Mouse (Mus musculus) forebrain, embryonic 13.5 days (tissue): ENCODE data around the gene Bcas3. TPM values are rescaled to one million over a fixed set of nuclear protein-coding genes. Genes with fewer than 3 reads are reported as not detected.

ENCODE experiments used
- ATAC-seq: fragments of 200-750 bp; cut with Nextera tagmentation; 2 replicates; pipeline ENCODE4 v1.8.0; 2017
- H3K27ac ChIP-seq: fragments of 300-500 bp; sonication (generic); 2 replicates; pipeline ENCODE4 v1.5.1; 2015; ENCODE audit warnings: inconsistent platforms, mild to moderate bottlenecking, moderate library complexity
- H3K27me3 ChIP-seq: fragments of 300-500 bp; sonication (generic); 2 replicates; pipeline ENCODE4 v1.6.1; 2015; ENCODE audit warnings: mild to moderate bottlenecking, inconsistent platforms
- H3K36me3 ChIP-seq: fragments of 300-500 bp; sonication (generic); 2 replicates; pipeline ENCODE4 v1.6.1; 2015; ENCODE audit warnings: mild to moderate bottlenecking, inconsistent platforms; ENCODE audit not compliant: poor library complexity, severe bottlenecking
- H3K4me1 ChIP-seq: fragments of 300-500 bp; sonication (generic); 2 replicates; pipeline ENCODE4 v1.6.1; 2015; ENCODE audit warnings: inconsistent platforms
- H3K4me2 ChIP-seq: fragments of 300-500 bp; sonication (generic); 2 replicates; pipeline ENCODE4 v1.6.1; 2015; ENCODE audit warnings: inconsistent platforms, mild to moderate bottlenecking, moderate library complexity
- H3K4me3 ChIP-seq: fragments of 300-500 bp; sonication (generic); 2 replicates; pipeline ENCODE4 v1.5.1; 2015; ENCODE audit warnings: mild to moderate bottlenecking, inconsistent platforms
- H3K9ac ChIP-seq: fragments of 300-500 bp; sonication (generic); 2 replicates; pipeline ENCODE4 v1.6.1; 2015; ENCODE audit warnings: mild to moderate bottlenecking, inconsistent platforms
- H3K9me3 ChIP-seq: fragments of 300-500 bp; sonication (generic); replicated peaks from 2 replicates; pipeline ENCODE4 v1.6.1; 2016; ENCODE audit warnings: inconsistent platforms
- WGBS: fragments of 180-500 bp; shearing (Covaris S2); methylation state at CpG from one replicate; pipeline ENCODE4 v1.1.7; 2015; 5-methylcytosine and 5-hydroxymethylcytosine counted together
- polyA plus RNA-seq: library from polyadenylated mRNA; unstranded; fragments of >200 nt; fragmentation: Nextera tagmentation; extraction: Ambion mirVana; gene quantifications from 2 replicates; pipeline ENCODE4 v1.2.1, GENCODE M21; 2015

The Bcas3 gene
- polyA plus RNA-seq, 1 experiment from 2014 or later: 19.6 TPM

- H3K27ac ChIP-seq: no peak overlapping the region
- H3K27me3 ChIP-seq: no peaks in the 10 kb centered on the region
- no peak overlapping the region for H3K9ac ChIP-seq
- no peaks in the 10 kb centered on the region for H3K9me3 ChIP-seq
- no peak for ATAC-seq
- H3K36me3 ChIP-seq: no peaks in the 10 kb centered on the region
- H3K4me1 ChIP-seq: peaks cover 9% of the 10 kb centered on the region; the same call in 1 of the 2 replicates
- H3K4me2 ChIP-seq: no peak overlapping the region
- 86% methylated on average over 2 of the region's 2 CpGs for WGBS
- H3K4me3 ChIP-seq: no peak overlapping the region
These were observed 212.1 kb downstream of the Bcas3 start for GRCm38 (mm10) chr11:85565068-85565467.

- H3K4me2 ChIP-seq: no peak overlapping the region
- H3K4me3 ChIP-seq: no peak overlapping the region
- ATAC-seq: no peak
- H3K36me3 ChIP-seq: no peaks in the 10 kb centered on the region
- H3K9me3 ChIP-seq: no peaks in the 10 kb centered on the region
- no peak overlapping the region for H3K9ac ChIP-seq
- WGBS: 32% methylated on average over 3 of the region's 3 CpGs
- no peak overlapping the region for H3K27ac ChIP-seq
- no peaks in the 10 kb centered on the region for H3K27me3 ChIP-seq
- peaks cover 16% of the 10 kb centered on the region for H3K4me1 ChIP-seq
These were observed 218.1 kb downstream of the Bcas3 start for GRCm38 (mm10) chr11:85571040-85571439.

DNA sequence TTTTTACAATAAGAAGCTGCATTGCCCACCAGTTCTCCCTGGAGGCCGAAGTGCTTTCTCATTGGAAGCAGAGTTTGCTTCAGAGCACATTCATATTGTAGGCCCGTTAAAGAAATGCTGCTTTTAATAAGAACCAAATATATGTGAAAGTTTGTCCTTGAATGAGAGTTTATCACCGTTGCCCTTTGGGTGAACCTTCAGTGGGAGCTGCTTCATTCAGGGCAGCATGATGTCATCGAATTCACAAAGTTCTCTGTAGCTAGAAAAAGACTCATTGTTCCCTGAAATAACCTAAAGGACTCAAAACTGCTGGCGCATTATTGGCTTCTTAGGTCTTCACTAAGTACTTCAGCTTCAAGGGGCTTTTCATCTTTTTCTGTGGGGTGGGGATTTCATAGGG lies 219.0 kb downstream of the Bcas3 start:
- peaks cover 10% of the 10 kb centered on the region for H3K4me1 ChIP-seq
- H3K27ac ChIP-seq: no peak overlapping the region
- 8% methylated on average over 5 of the region's 5 CpGs for WGBS
- no peak overlapping the region for H3K4me2 ChIP-seq
- no peak overlapping the region for H3K9ac ChIP-seq
- no peak for ATAC-seq
- H3K27me3 ChIP-seq: no peaks in the 10 kb centered on the region
- no peaks in the 10 kb centered on the region for H3K9me3 ChIP-seq
- no peak overlapping the region for H3K4me3 ChIP-seq
- no peaks in the 10 kb centered on the region for H3K36me3 ChIP-seq

DNA sequence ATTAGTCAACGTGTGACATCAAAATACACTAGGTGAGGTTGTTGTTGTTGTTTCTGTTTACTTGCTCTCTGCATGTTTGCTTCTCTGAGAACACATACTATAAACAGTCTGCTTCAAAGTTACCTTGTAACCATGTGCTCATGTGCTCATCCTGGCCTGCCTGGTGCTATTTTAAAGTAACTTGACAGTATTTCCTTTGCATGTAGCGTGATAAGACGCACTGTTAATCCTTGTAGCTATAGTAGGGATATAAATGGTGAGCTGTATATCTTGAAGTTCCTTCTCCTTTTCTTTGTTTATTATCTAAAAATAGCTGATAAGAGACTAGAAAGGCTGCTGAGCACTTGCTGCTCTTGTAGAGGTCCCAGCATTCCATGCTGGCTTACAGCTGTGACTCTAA lies 219.6 kb downstream of the Bcas3 start:
- Histone ChIP-seq H3K4me1 (peaks cover 11% of the 10 kb centered on the region), H3K9ac (no peak overlapping the region), H3K9me3 (no peaks in the 10 kb centered on the region), H3K27me3 (no peaks in the 10 kb centered on the region), H3K4me3 (no peak overlapping the region), H3K27ac (no peak overlapping the region), H3K36me3 (no peaks in the 10 kb centered on the region), H3K4me2 (no peak overlapping the region)
- no peak for ATAC-seq
- WGBS: 75% methylated on average over 3 of the region's 3 CpGs

GRCm38 (mm10) chr11:85574496-85574895 lies 221.5 kb downstream of the Bcas3 start:
- WGBS: 21% methylated on average over 3 of the region's 4 CpGs
- ATAC-seq: no peak
- no peaks in the 10 kb centered on the region for H3K9me3 ChIP-seq
- no peak overlapping the region for H3K4me2 ChIP-seq
- H3K4me3 ChIP-seq: no peak overlapping the region
- no peak overlapping the region for H3K27ac ChIP-seq
- H3K36me3 ChIP-seq: no peaks in the 10 kb centered on the region
- H3K27me3 ChIP-seq: no peaks in the 10 kb centered on the region
- H3K4me1 ChIP-seq: peaks cover 18% of the 10 kb centered on the region
- no peak overlapping the region for H3K9ac ChIP-seq

DNA sequence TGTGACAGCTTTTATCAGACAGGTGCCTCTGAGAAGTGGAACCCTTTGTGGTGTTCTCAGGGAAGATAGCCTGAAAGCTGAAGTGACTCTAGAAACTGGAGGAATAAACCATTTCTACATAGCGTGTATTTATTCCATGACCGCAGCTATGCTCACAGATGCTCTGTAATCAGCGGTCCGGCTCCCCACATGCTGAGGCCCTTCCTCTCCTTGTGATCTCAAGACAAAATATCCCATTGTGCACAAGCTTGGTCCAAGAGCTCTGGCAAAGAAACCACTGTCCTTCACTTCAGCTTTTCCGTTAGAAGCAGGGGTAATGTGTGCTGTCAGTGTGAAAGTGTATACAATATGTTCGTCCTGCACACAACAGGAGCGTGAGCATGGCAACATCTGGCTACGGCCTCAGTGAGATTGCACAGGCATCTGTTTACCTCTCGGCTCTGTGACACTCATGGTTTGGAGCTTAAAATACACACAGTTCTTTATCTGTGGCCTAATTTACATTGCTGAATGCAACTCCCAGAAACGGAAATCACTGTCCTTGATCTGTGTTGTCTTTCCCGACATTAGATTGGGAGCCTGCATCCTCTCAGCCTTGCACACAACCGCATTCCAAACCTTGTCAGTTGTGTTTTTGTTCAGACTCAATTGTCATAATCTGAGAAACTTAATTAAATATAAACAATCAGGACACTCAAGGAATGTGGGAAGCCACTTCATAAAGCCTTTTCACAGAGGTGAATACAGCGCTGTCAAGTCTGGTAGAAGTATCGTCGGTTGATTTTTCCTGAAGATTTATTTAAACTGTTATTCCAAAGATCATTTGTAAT lies 225.1 kb downstream of the Bcas3 start:
- Histone ChIP-seq H3K9me3 (no peaks in the 10 kb centered on the region), H3K36me3 (no peaks in the 10 kb centered on the region), H3K4me2 (no peak overlapping the region), H3K27ac (no peak overlapping the region), H3K4me1 (peaks cover 9% of the 10 kb centered on the region; the same call in 1 of the 2 replicates), H3K9ac (no peak overlapping the region), H3K4me3 (no peak overlapping the region), H3K27me3 (no peaks in the 10 kb centered on the region; the same call in 1 of the 2 replicates)
- no peak for ATAC-seq
- WGBS: 49% methylated on average over 15 of the region's 15 CpGs

GRCm38 (mm10) chr11:85584086-85584485 lies 231.1 kb downstream of the Bcas3 start:
- WGBS: 58% methylated on average over 8 of the region's 8 CpGs
- H3K36me3 ChIP-seq: no peaks in the 10 kb centered on the region

GRCm38 (mm10) chr11:85593636-85594035 lies 240.7 kb downstream of the Bcas3 start:
- Histone ChIP-seq H3K4me3 (no peak overlapping the region), H3K4me2 (no peak overlapping the region), H3K9me3 (no peaks in the 10 kb centered on the region), H3K36me3 (no peaks in the 10 kb centered on the region), H3K27me3 (no peaks in the 10 kb centered on the region), H3K4me1 (no peaks in the 10 kb centered on the region), H3K9ac (no peak overlapping the region), H3K27ac (no peak overlapping the region)
- 90% methylated on average over 3 of the region's 3 CpGs for WGBS
- ATAC-seq: no peak

More at GRCm38 (mm10) chr11:85584086-85584485, 231.1 kb downstream of the Bcas3 start:
- ATAC-seq: no peak
- no peak overlapping the region for H3K4me3 ChIP-seq
- no peaks in the 10 kb centered on the region for H3K4me1 ChIP-seq
- no peaks in the 10 kb centered on the region; the same call in 1 of the 2 replicates for H3K27me3 ChIP-seq
- H3K9ac ChIP-seq: no peak overlapping the region
- H3K9me3 ChIP-seq: no peaks in the 10 kb centered on the region
- H3K4me2 ChIP-seq: no peak overlapping the region
- H3K27ac ChIP-seq: no peak overlapping the region

- Histone ChIP-seq H3K4me3 (no peak overlapping the region), H3K9me3 (no peaks in the 10 kb centered on the region), H3K27ac (no peak overlapping the region), H3K27me3 (no peaks in the 10 kb centered on the region), H3K9ac (no peak overlapping the region), H3K4me1 (no peaks in the 10 kb centered on the region), H3K4me2 (no peak overlapping the region), H3K36me3 (no peaks in the 10 kb centered on the region)
- ATAC-seq: no peak
These were observed 246.3 kb downstream of the Bcas3 start for GRCm38 (mm10) chr11:85599251-85599650.

DNA sequence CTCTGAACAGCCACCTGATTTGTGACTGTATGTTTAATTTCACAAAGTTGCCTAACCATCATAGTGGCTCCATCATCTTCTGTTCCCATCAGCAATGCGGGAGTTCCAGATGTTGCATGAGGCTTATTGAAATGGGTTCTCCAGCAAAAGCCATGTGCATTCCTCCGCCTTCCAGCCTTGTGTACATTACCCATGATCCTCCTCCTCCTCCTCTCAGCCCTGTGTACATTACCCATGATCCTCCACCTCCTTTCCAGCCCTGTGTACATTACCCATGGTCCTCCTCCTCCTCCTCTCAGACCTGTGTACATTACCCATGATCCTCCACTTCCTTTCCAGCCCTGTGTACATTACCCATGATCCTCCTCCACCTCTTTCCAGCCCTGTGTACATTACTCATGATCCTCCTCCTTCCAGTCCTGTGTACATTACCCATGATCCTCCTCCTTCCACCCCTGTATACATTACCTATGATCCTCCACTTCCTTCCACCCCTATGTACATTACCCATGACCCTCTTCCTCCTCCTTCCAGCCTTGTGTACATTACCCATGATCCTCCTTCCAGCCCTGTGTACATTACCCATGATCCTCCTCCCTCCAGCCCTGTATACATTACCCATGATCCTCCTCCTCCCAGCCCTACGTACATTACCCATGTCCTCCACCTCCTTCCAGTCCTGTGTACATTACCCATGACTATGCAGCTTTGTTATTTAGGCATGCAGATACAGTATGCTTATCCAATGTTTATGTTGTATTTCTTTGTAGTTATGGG lies 250.8 kb downstream of the Bcas3 start:
- Histone ChIP-seq H3K4me3 (no peak overlapping the region), H3K4me1 (no peaks in the 10 kb centered on the region), H3K9ac (no peak overlapping the region), H3K4me2 (no peak overlapping the region), H3K27me3 (no peaks in the 10 kb centered on the region), H3K36me3 (no peaks in the 10 kb centered on the region), H3K27ac (no peak overlapping the region), H3K9me3 (no peaks in the 10 kb centered on the region)
- 89% methylated on average over 3 of the region's 3 CpGs for WGBS
- no peak for ATAC-seq

GRCm38 (mm10) chr11:85609303-85609940 lies 256.5 kb downstream of the Bcas3 start:
- no peak overlapping the region for H3K4me3 ChIP-seq
- no peak overlapping the region for H3K4me2 ChIP-seq
- H3K9ac ChIP-seq: no peak overlapping the region
- 78% methylated on average over 5 of the region's 5 CpGs for WGBS
- H3K36me3 ChIP-seq: no peaks in the 10 kb centered on the region
- no peaks in the 10 kb centered on the region for H3K9me3 ChIP-seq
- no peaks in the 10 kb centered on the region for H3K27me3 ChIP-seq
- no peak overlapping the region for H3K27ac ChIP-seq
- ATAC-seq: no peak
- no peaks in the 10 kb centered on the region for H3K4me1 ChIP-seq

- Histone ChIP-seq H3K36me3 (no peaks in the 10 kb centered on the region), H3K4me3 (no peak overlapping the region), H3K4me2 (no peak overlapping the region), H3K27ac (no peak overlapping the region), H3K4me1 (no peaks in the 10 kb centered on the region), H3K9me3 (no peaks in the 10 kb centered on the region), H3K27me3 (no peaks in the 10 kb centered on the region), H3K9ac (no peak overlapping the region)
- WGBS: 82% methylated on average over 5 of the region's 5 CpGs
- ATAC-seq: no peak
These were observed 260.1 kb downstream of the Bcas3 start for GRCm38 (mm10) chr11:85613035-85613434.
